In the genomic region with DNA sequence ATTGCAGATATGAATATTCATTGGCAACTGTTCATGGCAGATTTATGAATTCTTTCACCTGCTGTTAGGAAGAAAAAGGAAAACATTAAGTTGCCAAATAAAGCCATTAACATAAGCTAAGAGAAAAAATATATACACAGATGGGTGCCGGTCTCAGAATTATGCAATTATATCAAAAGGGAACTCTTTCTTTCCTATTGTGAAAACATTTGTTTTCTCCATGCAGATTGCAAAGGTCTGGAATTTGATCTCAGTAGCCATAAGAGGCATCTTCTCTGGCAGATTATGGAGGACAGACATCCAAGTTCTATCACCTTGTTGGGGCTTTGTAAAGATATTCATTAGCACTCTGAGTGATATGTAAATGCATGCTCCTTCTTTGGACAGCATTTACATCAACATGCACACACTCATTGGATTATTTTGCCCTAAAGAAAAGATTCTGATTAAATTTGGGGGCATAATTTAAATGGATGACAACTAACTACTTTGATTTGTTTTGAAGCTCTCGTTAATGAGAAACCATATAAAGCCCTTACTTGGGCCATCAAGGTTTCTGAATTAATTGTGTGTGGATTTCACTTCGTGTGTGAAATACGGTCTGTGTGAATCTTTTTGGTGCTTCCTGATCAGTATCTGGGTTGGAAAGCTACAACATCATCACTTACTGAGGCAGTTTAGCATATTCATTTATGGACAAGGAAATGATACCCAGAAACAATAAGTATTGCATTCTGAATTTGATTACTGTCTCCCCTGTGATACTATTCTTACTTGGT, we compare ENCODE assay signal across 24 mouse cellular contexts.
DNase-seq lines count a peak whose midpoint lies in the region; ATAC-seq lines count a peak whose summit lies in the region.
"Had no signal": no experiment of that assay in that cellular context is flagged by ENCODE, and none has a peak within 500 bp of the region (broad histone marks: within the 10 kb centered on the region; RNA-seq: fewer than 3 reads in every experiment).

No protein-coding gene starts in this region.

- no peak overlapping the region for H3K9ac ChIP-seq in forebrain, embryonic 15.5 days (replicated peaks)
- H3K9ac ChIP-seq in forebrain, embryonic 12.5 days, result no peak overlapping the region
- H3K9ac ChIP-seq: embryonic facial prominence, embryonic 15.5 days; heart, embryonic 15.5 days; hindbrain, embryonic 13.5 days had no signal

- ATAC-seq in forebrain, embryonic 15.5 days (replicated peaks), result peak; percentile 86
- ATAC-seq in forebrain, embryonic 12.5 days (ENCODE audit: low FRiP score), result no peak
- ATAC-seq: activated CD4-positive, CD25-positive, alpha-beta regulatory T cell, adult 4 months; hindbrain, postnatal 0 days; Patski had no signal

- no peak overlapping the region for H3K4me3 ChIP-seq in forebrain, embryonic 15.5 days
- no peak overlapping the region for H3K4me3 ChIP-seq in forebrain, embryonic 12.5 days (replicated peaks)
- H3K4me3 ChIP-seq: embryonic facial prominence, embryonic 15.5 days; erythroblast, embryonic 14.5 days; heart, adult 2 months; heart, embryonic 15.5 days; hindbrain, embryonic 13.5 days had no signal

- H3K27me3 ChIP-seq in forebrain, embryonic 15.5 days, result no peaks in the 10 kb centered on the region
- H3K27me3 ChIP-seq in forebrain, embryonic 12.5 days, result no peaks in the 10 kb centered on the region
- H3K27me3 ChIP-seq: CH12.LX; embryonic facial prominence, embryonic 15.5 days; heart, embryonic 15.5 days; hindbrain, embryonic 13.5 days; Patski had no signal

- peak overlapping the region; percentile 49; the same call in 1 of the 2 replicates for H3K27ac ChIP-seq in forebrain, embryonic 15.5 days (replicated peaks)
- no peak overlapping the region for H3K27ac ChIP-seq in forebrain, embryonic 12.5 days
- H3K27ac ChIP-seq: embryonic facial prominence, embryonic 15.5 days; heart, adult 2 months; heart, embryonic 15.5 days; hindbrain, embryonic 13.5 days; hindbrain, postnatal 0 days had no signal

- 32% methylated on average over 4 of the region's 4 CpGs for WGBS in forebrain, embryonic 15.5 days
- 69% methylated on average over 4 of the region's 4 CpGs for WGBS in forebrain, embryonic 12.5 days

- peaks cover 13% of the 10 kb centered on the region; the same call in 1 of the 2 replicates for H3K4me1 ChIP-seq in forebrain, embryonic 15.5 days
- H3K4me1 ChIP-seq in forebrain, embryonic 12.5 days, result no peaks in the 10 kb centered on the region
- H3K4me1 ChIP-seq: embryonic facial prominence, embryonic 15.5 days; heart, embryonic 15.5 days; hindbrain, embryonic 13.5 days had no signal

- no peaks in the 10 kb centered on the region for H3K36me3 ChIP-seq in forebrain, embryonic 15.5 days
- no peaks in the 10 kb centered on the region for H3K36me3 ChIP-seq in forebrain, embryonic 12.5 days (replicated peaks)
- H3K36me3 ChIP-seq: embryonic facial prominence, embryonic 15.5 days; heart, embryonic 15.5 days; hindbrain, embryonic 13.5 days had no signal

- DNase-seq in layer of hippocampus, adult 9-10 months (ENCODE audit: low spot score), result peak; percentile 30
- DNase-seq in layer of hippocampus, postnatal 25 days (ENCODE audit: extremely low spot score in 1 of 2, low spot score in 1 of 2), result no peak
- DNase-seq in brain, embryonic 18.5 days (ENCODE audit: low read depth, low spot score), result peak; percentile 59
- DNase-seq in thymus, postnatal 14 days, result no peak
- DNase-seq in gastrocnemius, postnatal 10 days, result no peak
- DNase-seq: adrenal gland, postnatal 14 days; cerebellum, adult 11 months; cerebellum, adult 8-10 months; cerebellum, postnatal 14 days; embryo, embryonic 11 days; gastrocnemius, postnatal 14 days; heart, adult 2 months; heart, postnatal 14 days had no signal

- no peak overlapping the region for H3K4me2 ChIP-seq in forebrain, embryonic 15.5 days (replicated peaks)
- no peak overlapping the region for H3K4me2 ChIP-seq in forebrain, embryonic 12.5 days
- H3K4me2 ChIP-seq: embryonic facial prominence, embryonic 15.5 days; heart, embryonic 11.5 days; heart, embryonic 15.5 days; hindbrain, embryonic 13.5 days had no signal

- H3K9me3 ChIP-seq in forebrain, embryonic 15.5 days, result no peaks in the 10 kb centered on the region
- H3K9me3 ChIP-seq in forebrain, embryonic 12.5 days, result no peaks in the 10 kb centered on the region
- H3K9me3 ChIP-seq: embryonic facial prominence, embryonic 15.5 days; heart, embryonic 15.5 days; hindbrain, embryonic 13.5 days had no signal

Comparison
In these comparisons a context has a peak if more than half of its experiments do, and no peak if none do; other contexts are left out.
1. DNase-seq: peak in layer of hippocampus, adult 9-10 months (single experiment) and brain, embryonic 18.5 days (single experiment); none in layer of hippocampus, postnatal 25 days (0 of 2), thymus, postnatal 14 days (single experiment) and gastrocnemius, postnatal 10 days (single experiment).